In genomic region chr1:37998371-37999199, GRCm38 (mm10) we compare ENCODE assay signal across 8 mouse cellular contexts. TPM values are rescaled to one million over a fixed set of nuclear protein-coding genes. Genes with fewer than 3 reads are reported as not detected.
DNase-seq lines count a peak whose midpoint lies in the region; ATAC-seq and TF ChIP-seq lines count a peak whose summit lies in the region.

No protein-coding gene starts in this region.

- H3K36me3 ChIP-seq in hindbrain, embryonic 13.5 days, result peaks cover 20% of the 10 kb centered on the region

- DNase-seq in lung, adult 2 months, result no peak
- no peak for DNase-seq in lung, postnatal 36 days
- peak; percentile 12 for DNase-seq in lung, postnatal 14 days
- DNase-seq in spleen, postnatal 14 days (ENCODE audit: low spot score in 2 of 2), result no peak
- DNase-seq in ovary, postnatal 36 days (ENCODE audit: low spot score), result no peak
- no peak for DNase-seq in T-cell, adult 2 months (ENCODE audit: low spot score)

- peaks cover 5% of the 10 kb centered on the region for H3K4me1 ChIP-seq in lung, adult 2 months (ENCODE audit: control insufficient read depth, insufficient read depth, low read length)
- H3K4me1 ChIP-seq in bone marrow macrophage, adult 2 months (ENCODE audit: control insufficient read depth, insufficient read depth, low read length), result peaks cover 12% of the 10 kb centered on the region
- peaks cover 23% of the 10 kb centered on the region for H3K4me1 ChIP-seq in hindbrain, embryonic 13.5 days (replicated peaks)

- H3K4me2 ChIP-seq in hindbrain, embryonic 13.5 days, result peak overlapping the region; percentile 82

- peak overlapping the region; percentile 75 for H3K4me3 ChIP-seq in lung, adult 2 months (replicated peaks; ENCODE audit: extremely low read depth, low read depth, low read length)
- H3K4me3 ChIP-seq in bone marrow macrophage, adult 2 months (ENCODE audit: insufficient read depth, low read length), result peak overlapping the region; percentile 84
- H3K4me3 ChIP-seq in hindbrain, embryonic 13.5 days, result peak overlapping the region; percentile 89

- H3K27me3 ChIP-seq in hindbrain, embryonic 13.5 days, result no peaks in the 10 kb centered on the region

- TF ChIP-seq CTCF in lung, adult 2 months (IDR thresholded peaks at IDR 0.05; ENCODE audit: insufficient read depth, low read length), result no peak
- TF ChIP-seq CTCF in bone marrow macrophage, adult 2 months (IDR thresholded peaks at IDR 0.05; ENCODE audit: low read depth, low read length), result no peak

- ATAC-seq in hindbrain, embryonic 13.5 days (ENCODE audit: low FRiP score), result peak; percentile 26; the same call in 1 of the 2 replicates

- peak overlapping the region; percentile 74 for H3K27ac ChIP-seq in bone marrow macrophage, adult 2 months (ENCODE audit: insufficient read depth, low read depth, low read length)
- peak overlapping the region; percentile 95 for H3K27ac ChIP-seq in hindbrain, embryonic 13.5 days

- WGBS in lung, adult 2 months, result 2% methylated on average over 47 of the region's 47 CpGs
- WGBS in hindbrain, embryonic 13.5 days, result 5% methylated on average over 47 of the region's 47 CpGs

- H3K9me3 ChIP-seq in hindbrain, embryonic 13.5 days, result no peaks in the 10 kb centered on the region

- TF ChIP-seq POLR2A in lung, adult 2 months (IDR thresholded peaks at IDR 0.05; ENCODE audit: borderline replicate concordance, extremely low read depth, low read depth, low read length), result no peak
- TF ChIP-seq POLR2A in bone marrow macrophage, adult 2 months (IDR thresholded peaks at IDR 0.05; ENCODE audit: borderline replicate concordance, low read depth, low read length), result no peak

- peak overlapping the region; percentile 94 for H3K9ac ChIP-seq in hindbrain, embryonic 13.5 days

RNA-seq across cellular contexts. Expression of gene Eif5b, which starts 0.8 kb away (rescaled TPM):
- 4.3 and 6.9 TPM in 2 replicates for polyA plus RNA-seq in lung, adult 2 months (2012; rRNA removed)
- polyA plus RNA-seq in bone marrow macrophage, adult 2 months (2012; ENCODE audit: insufficient read depth, insufficient read length, missing spikeins), result 54.2 and 58.2 TPM in 2 replicates
- polyA plus RNA-seq in hindbrain, embryonic 13.5 days (2015; fragmentation: Nextera tagmentation; extraction: Ambion mirVana), result 27.9 and 28.4 TPM in 2 replicates

RNA-seq across cellular contexts. Expression of gene Txndc9, which starts 0.9 kb away (rescaled TPM):
- polyA plus RNA-seq in lung, adult 2 months (2012; rRNA removed), result 5.9 and 9.6 TPM in 2 replicates
- 81.8 and 82.9 TPM in 2 replicates for polyA plus RNA-seq in bone marrow macrophage, adult 2 months (2012; ENCODE audit: insufficient read depth, insufficient read length, missing spikeins)
- 166 and 180 TPM in 2 replicates for polyA plus RNA-seq in hindbrain, embryonic 13.5 days (2015; fragmentation: Nextera tagmentation; extraction: Ambion mirVana)

RNA-seq across cellular contexts. Expression of gene Lyg1, which starts 41.0 kb away (rescaled TPM):
- 7.4 TPM in 1 of 2 replicates, not detected in the other for polyA plus RNA-seq in lung, adult 2 months (2012; rRNA removed)
- polyA plus RNA-seq in bone marrow macrophage, adult 2 months (2012; ENCODE audit: insufficient read depth, insufficient read length, missing spikeins), result not detected in 2 replicates
- not detected in 2 replicates for polyA plus RNA-seq in hindbrain, embryonic 13.5 days (2015; fragmentation: Nextera tagmentation; extraction: Ambion mirVana)
